Mouse (Mus musculus) spleen, adult 18-20 months (tissue): ENCODE data around the gene 1700030J22Rik.

ENCODE experiments used
- DNase-seq, 2 experiments: peaks; one replicate each; pipeline ENCODE4 v3.0.0; 2022; ENCODE audit warnings: mixed read lengths in 2 of 2

Gene 1700030J22Rik

DNA sequence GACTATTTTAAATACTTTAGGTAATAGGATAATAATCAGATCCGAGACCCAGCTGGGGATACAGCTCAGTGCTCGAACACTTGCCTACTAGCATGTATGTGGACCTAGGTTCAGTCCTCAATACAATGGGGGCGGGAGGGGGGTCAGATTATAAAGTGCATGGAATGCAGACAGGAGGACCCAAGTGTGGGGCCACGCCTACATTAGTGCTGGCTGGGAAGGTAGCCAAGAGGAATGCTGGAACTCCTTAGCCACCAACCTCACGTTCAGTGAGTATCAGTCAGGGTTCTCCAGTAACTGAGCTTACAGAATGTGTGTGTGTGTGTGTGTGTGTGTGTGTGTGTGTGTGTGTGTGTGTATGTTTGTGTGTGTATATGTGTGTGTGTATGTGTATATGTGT lies 27.4 kb downstream of the 1700030J22Rik start:
- DNase-seq, result no peak

DNA sequence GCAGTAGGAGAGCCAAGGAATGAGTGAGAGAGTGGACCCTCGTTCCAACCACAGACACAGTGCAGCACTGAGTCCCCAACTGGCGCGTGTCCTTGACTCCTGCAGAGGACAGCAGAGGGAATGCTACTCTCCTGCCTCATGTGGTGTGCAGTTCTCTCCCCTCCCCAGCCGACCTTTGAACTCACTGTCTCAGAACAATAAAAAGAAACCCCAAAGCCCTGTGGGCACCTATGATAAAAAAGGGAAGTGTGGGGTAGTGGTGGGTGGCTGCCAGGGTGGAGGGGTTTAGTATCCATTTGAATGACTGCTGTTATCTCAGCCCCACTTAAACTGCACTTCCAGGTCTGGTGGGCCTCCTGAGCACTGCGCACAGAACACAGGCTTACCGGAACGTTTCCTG lies 31.2 kb downstream of the 1700030J22Rik start:
- DNase-seq, result no peak

DNA sequence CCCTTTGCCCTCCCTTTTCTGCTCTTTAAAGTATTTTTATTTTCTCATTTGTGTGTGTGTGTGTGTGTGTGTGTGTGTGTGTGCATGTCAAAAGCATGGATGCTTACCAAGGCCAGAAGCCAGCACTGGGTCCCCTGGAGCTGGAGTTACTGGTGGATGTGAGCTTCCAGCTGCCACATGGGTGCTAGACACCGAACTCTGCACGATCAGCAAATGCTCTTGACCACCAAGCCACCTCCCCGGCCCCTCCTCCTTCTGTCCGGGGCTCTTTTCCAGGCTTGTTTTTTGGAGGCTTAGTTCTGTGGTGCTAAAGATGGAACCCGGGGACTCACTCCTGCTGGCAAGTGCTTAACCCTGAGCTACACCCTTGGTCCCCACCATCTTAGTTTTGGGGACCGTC lies 31.9 kb downstream of the 1700030J22Rik start:
- DNase-seq, result no peak

DNA sequence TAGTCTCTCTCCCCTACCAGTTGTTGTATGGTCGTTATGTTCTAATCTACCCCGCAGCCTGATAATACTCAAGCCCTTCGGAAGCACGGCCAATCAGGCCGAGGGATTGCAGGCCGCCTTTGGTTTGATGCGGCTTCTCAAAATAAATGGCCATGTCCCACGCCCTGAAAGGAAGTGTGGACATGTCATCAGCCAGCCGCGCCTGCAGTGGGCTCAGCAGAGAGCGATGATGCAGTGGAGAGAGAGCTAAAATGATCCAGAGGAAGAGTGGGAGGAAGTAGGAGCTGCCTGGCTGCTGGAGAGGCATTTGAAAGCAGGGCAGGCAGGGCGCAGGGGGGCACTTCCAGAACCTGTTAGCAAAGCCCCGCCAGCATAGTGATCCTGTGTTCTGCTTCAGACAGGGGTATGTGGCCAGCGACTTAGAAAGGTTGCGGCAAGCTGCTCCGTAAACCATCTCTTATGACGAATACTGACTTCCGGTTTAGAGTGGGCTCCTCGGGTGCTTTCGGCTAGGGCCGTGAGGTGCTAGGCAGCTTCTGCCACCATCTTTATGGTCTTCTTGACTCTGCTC lies 32.4 kb downstream of the 1700030J22Rik start:
- no peak for DNase-seq

DNA sequence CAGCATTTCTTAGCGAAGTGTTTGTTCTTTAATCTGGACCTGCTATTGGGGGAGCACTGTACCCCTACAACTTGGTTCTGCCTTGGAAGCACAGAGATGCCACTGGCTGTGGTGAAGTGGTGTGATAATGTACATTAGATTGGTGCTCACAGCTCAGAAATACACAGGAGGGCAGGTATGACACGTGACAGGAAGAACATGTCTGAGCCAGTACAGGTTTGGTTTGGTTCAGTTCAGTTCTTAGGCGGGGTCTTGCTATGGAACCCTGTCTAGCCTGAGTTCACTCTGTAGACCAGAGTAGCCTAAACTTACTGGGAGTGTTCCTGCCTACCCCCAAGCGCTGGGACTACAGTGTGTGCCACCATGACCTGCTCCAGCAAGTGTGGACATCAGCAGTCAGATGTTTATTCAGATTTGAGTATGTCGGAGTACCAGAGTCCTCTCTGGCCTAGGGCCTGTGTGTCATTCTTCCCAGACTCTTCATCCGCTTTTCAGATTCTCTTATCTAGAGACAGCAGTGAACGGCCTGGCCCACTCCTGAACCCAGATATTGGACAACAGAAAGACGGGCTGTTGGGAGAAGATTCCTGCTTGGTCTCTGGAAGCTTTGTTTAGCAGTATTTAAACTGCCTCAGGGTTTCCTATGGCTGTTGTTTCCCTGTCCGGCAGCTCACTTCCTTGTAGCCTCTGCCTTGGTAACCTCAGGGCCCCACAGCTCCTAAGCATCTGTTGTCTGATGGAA lies 33.4 kb downstream of the 1700030J22Rik start:
- no peak for DNase-seq

DNA sequence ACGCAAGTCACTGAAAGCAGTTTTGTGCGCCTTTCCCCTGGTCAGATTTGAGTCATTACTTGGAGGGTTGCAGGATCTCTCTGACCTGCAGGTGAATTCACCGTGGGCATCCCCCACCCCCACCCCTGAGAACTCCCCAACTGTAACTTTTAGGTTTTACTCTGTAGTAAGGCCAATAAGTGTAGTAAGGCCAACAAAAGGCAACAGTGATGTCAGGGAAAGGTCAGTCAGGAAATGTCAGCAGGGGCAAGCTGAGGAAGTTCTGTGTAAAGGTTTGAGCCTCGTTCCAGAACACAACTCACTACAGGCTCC lies 34.4 kb downstream of the 1700030J22Rik start:
- DNase-seq, result no peak

DNA sequence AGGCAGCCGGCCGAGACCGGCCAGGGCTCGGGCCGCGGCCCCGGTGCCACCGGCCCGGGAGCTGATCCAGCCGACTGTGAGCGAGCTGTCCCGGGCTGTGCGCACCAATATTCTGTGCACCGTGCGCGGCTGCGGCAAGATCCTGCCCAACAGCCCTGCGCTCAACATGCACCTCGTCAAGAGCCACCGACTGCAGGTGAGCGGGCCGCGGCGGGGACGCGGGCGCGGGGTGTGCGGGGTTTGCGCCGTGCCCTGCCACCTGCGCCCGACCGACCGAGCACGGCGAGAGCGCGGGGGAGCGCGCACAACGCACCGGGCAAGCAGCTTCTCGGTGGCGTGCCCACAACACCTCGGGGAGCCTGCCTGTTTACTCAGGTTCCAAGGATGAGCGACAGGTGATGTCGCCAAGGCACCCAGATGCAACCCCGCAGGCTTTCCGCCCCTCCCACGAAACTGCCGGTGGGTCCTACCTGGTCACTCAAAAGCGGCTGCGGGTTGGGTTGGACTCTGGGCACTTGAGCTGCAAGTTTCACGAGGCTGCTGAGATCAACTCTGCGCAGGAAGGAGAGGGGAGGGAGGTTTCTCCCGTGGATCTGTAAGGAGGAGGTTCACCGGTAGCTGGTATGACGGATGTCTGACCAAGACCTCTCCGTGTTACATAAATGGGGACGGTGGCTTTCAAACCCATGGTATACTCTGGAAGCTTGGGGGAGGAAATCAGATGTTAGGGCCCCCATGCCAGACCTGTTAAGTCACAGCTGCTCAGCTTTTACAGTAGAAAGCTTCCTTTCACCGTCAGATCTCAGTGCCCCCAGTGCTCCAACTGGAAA lies 35.0 kb downstream of the 1700030J22Rik start:
- DNase-seq, result peak in 1 of 2 experiments; percentile 39

DNA sequence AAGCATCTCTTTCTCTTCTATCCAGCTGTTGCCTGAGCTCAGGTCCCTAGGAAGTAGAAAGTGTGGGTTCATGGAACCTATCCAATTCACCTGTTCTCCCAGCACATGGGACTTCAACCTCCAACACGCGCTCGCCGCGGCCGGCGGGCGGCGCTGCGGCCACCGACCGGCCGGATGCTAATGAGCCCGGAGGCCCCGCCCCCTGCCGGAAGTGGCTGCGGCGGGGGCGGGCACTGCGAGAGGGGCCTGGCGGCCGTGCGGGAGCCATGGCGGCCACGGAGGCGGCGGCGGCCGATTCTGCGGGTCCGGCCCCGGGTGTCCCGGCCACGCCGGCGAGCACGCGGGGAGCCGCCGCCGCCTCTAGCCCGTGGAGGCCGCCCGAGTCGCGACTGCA lies 35.6 kb downstream of the 1700030J22Rik start, which contains the start of gene Atmin:
Atmin (plus strand) TSS at position 233 of the 394 bp plus-strand sequence.
- DNase-seq, result peak; percentile 77 to 88

DNA sequence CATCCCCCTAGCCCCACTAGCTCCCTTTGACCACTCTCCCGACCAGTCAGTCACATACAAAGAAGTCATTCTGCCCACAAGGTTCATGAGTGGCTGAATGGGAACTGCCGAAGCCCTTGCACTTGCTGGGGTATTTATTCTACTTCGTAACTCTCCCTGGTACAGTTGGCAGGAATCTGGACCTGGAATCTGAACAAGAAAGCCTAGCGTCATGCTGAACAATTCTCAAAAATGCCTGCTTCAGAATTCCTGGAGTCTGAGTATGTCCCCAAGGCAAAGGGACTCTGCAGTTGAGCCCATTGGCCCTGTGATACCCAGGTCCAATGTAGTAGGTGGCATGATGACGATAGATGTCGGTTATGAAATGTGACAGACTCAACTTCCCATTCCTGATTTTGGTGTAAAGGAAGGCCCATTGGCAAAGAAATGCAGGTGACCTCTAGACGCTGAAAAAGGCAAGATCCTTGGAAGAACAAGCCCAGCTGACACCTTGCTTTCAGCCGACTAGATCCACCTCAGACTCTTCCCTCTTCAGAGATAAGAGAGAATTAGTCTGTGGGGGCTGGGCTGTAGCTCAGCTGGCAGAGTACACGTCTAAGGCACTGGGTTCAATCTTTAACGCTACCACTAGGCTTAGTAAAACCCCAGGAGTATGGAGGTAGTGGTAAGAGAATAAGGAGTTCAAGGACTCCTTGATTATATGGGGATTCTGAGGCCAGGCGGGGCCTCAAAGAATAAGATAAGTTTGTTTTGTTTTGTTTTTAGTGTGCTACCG lies 36.3 kb downstream of the 1700030J22Rik start:
- DNase-seq, result no peak

DNA sequence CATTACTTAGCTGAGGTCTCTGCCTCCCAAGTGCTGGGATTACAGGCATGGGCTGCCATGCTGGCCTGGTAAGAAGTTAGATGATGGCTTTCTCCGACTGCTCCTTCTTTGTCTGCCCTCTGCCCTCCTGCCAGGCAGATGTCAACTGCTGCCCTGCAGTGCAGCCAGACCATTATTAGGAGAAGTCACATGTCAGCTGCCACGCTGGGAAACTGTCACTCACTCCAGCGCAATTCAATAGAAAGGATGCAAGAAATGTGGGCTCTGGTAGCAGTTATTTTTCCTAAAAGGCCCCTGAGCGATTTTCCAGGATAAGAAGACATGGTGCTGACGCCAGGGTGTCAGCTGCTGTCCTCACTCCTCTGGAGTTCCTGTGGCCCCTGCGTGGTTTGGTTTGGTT lies 43.3 kb downstream of the 1700030J22Rik start:
- no peak for DNase-seq

DNA sequence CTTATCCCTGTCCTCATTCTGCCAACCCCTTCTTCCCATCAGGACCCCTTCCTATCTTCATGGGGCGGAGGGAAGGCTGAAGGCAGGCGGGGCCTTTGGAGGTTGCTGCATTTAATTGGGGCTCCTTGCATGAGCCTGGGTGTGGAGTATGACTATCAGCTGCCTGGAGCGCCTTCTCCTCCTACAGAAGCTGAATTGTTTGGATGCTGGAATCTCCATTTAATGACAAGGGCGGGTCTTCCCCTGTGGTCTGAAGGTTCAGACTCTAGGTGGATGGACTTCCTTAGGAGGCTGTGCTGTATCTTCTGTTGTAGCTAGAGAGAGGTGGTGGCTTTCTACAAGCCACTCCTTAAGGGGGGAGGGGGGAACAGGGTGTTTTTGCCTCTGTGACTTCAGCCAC lies 43.8 kb downstream of the 1700030J22Rik start:
- DNase-seq, result no peak

DNA sequence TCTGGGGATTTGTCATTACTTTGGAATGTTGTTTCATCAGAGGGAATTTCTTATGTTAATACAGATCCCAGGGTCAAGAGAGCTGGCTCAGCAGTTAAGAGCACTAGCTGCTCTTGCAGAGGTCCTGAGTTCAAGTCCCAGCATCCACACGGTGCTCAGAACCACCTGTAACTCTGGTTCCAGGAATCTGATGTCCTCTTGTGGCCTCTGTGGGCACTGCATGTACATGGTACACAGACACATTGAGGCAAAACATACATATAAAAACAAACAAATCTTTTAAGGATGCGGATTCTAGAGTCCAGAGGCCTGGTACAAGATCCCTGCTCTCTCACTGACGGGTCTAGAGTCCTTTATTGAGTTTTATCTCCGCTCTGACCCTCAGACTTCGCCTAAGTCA lies 50.2 kb downstream of the 1700030J22Rik start:
- no peak for DNase-seq

DNA sequence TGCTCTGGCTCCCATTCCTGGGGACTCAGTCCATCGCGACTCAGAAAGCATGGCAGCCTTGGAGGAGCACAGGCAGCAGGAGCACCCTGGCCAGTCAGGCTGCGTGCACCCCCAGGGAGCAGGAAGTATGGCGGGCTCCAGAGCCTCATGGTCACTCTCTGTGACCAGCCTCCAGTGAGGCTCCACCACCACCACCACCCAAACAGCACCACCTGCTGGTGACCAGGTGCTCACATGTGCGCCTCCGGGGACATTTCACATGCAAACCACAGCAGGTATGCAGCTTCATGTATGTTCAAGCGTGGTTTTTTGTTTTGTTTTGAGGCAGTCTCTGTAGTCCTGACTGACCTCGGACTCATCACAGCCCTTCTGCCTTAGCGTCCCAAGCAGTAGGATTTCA lies 50.9 kb downstream of the 1700030J22Rik start:
- peak; percentile 27 to 59 for DNase-seq

DNA sequence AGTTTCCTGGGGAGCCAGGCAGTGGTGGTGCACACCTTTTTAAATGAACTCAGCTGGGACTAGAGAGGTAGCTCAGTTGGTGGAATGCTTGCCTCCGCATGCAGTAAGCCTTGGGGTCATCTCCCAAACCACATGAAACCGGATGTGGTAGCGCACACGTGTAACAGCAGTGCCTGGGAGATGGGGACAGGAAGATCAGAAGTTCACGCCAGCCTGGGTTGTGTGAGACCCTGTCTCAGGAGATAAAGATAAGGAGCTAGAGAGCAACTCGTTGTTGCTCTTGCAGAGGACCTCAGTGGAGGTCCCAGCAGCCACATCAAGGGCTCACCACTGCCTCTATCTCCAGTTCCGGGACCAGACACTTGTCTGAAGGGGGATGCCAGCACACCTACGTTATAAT lies 55.2 kb downstream of the 1700030J22Rik start:
- DNase-seq, result no peak

DNA sequence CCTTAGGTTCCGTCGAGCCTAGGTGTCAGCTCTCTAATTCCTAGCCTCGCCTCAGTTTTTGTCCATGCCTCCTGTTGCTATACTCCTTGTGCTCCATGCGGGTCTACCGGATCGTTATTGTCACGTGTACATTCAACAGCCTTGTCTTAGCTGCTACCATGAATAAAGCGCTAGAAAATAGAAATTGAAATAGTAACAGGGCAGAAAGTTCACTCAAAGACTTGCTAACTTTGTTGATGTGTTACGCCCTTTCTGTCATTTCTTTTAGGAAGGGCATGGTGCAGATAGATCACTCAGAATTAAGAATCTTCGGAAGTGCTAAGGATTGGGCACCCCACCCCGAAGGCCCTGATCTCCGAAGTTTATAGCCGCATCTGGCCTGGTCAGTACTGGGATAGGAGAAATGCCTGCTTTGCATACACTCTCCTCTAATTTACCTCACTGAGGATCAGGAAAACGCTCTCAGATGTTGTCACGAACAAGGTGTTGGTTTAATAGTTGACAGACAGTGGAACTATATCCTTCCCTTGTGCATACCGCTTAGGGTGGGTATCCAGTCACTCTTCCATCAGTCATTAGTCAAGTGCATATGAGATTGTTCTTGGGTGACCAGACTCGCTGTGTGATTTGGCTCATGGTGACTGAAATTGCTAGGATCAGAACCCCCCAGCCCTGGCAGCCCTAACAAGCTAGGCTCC lies 56.5 kb downstream of the 1700030J22Rik start:
- DNase-seq, result no peak

DNA sequence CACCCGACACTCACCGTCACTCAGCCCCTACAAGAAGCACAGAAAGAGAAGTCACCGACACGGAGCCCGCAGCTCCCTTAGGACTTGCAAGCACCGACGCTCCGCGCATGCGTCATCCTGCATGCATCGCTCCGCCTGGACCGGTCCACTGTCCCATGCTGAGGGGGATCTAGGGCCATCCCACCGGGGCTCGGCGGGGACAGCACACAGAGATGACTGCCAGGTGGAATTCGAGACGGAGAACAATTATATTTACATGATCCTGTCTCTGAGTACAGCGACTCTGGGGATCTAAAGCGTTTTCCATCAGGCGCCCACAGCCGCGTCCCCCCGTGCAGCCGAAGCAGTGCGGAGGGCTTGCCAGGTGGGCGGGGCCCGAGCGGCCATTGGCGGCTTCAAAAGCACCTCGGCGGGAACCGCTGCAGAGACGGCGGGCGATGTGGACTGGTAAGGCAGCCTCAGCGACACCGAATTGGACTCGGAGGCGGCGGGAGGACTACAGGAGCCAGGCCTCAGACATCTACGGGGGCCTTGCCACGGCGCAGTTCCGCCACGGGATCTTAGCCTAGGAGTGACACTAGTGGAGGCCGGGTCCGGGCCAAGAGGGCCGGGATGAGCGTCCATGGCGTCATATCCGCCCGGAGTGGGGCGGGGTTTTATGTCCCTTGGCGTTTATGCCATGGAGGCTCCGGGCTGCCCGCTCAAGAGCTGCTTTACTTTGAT lies 57.3 kb downstream of the 1700030J22Rik start, which contains the start of the genes Cmc2 and Cenpn:
Cmc2 (minus strand) TSS at position 119 of the 723 bp plus-strand sequence.
Cenpn (plus strand) TSS at position 394 of the 723 bp plus-strand sequence.
- peak; percentile 83 to 90 for DNase-seq

DNA sequence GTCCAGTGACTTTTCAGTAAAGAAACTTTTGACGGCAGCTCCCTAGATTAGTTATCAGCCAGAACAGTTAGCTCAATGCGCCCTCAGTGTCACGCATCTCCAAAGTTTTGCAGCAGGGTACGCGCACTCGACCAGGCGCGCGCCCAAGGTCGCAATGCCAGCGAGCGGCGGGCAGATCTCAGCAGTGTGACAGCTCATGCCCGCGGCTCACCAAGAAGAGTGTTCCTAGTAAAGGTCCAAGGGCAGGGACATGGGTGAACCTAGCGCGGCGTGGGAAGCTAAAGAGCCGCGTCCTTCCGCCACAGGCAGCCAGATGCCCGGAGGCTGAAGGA lies 57.8 kb downstream of the 1700030J22Rik start:
- no peak for DNase-seq
